Mouse (Mus musculus) frontal cortex, postnatal 36 days (tissue): Measurements from ENCODE around the gene Clnk.

Source experiments
- DNase-seq, 2 experiments: peaks; one replicate each; pipeline ENCODE4 v3.0.0; 2022; ENCODE audit warnings: low spot score in 2 of 2

Clnk gene

DNA sequence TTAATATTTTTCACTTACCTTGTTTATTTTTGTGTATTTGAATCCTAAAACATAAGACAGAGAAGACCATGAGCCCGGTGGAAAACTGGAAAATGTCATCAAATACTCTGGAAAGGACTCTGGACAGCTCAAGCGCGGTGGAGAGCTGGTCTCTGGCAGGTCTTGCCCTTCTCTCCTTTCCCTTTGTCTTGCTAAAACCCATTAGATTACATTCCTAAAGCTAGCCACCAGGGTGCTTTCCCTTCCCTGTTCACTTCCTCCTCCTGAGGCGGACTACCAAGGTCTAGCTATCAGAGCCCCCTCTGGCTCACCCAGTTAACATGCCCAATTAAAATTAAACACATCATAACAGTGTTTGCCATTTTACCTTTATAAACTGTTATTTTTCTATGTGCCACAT is 123.9 kb downstream of the Clnk start:
- no peak for DNase-seq

DNA sequence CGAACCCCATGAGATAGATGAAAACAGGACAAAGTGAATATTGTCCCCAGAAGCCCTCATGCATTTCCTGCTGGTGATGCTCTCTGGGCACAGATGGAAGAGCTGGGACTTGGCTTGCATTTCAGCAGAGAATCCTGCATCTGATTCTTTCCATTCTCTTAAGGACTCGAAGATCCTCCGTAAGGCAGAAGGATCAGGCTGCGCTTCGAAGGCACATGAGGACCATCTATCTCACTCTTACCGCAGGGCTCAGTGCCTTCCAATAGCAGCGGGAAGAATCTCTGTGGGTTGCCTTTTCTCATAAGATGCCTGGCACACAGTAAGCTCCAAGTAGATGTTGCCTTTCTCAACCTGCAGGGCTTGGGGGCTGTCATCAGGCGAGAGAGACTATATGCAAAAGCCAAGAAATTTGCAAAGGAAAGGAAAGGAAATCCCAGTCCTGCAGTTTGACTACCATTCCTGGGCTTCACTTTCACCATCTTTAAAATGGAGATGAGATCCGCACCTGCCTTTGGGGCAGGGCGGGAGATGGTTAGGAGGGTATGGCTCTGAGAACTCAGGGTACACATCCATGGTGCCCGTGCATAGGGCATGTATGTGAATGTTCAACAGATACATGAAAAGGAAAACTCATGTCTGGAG is 167.6 kb downstream of the Clnk start:
- DNase-seq = no peak

- no peak for DNase-seq
Measured at GRCm38 (mm10) chr5:38707364-38708075, 169.1 kb downstream of the Clnk start.

DNA sequence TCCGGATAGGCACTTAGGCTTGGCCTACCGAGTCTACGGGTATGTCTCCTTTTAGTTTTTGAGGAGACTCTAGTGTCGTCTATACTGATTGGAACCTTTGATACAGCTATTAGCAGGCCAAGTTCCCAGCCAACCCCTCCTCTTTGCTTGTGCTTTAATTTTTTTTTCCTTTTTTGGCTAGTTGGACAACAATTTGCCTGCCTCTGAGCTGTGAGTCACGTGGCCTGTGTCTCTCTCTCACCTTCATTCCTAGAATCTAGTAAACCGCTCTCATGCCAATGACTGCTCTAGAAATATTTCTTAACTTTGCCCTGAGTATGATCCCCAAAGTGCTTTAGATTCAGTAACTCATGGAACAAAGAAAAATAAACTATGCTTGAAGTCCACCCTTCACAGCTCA is 173.7 kb downstream of the Clnk start:
- DNase-seq = no peak

- no peak for DNase-seq
Measured at GRCm38 (mm10) chr5:38702091-38702490, 174.5 kb downstream of the Clnk start.

GRCm38 (mm10) chr5:38698466-38698865 is 178.1 kb downstream of the Clnk start:
- no peak for DNase-seq

- DNase-seq = no peak
Measured at GRCm38 (mm10) chr5:38698046-38698445, 178.6 kb downstream of the Clnk start.

- DNase-seq = no peak
Measured at GRCm38 (mm10) chr5:38696616-38697375, 179.8 kb downstream of the Clnk start.

GRCm38 (mm10) chr5:38692859-38693258 is 183.8 kb downstream of the Clnk start:
- no peak for DNase-seq

GRCm38 (mm10) chr5:38689186-38689585 is 187.4 kb downstream of the Clnk start:
- no peak for DNase-seq

DNA sequence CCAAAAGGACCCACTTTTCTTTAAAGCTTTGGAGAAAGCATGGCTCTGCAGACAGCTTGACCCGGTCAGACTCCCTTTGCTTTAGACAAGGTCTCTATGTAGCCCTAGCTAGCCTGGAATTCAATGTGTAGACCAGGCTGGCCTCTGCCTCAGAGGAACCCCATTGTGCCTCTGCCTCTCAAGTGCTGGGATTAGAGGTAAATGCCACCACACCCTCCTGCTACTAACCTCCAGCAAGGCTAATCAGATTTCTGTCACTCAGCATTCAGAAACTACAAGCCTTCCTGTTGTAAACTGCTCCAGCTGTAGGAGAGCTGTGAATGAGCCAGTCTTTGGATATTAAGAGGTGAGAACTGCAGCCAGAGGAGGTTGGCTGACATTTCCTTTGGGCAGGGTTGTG is 188.9 kb downstream of the Clnk start:
- DNase-seq = no peak

GRCm38 (mm10) chr5:38684164-38684911 is 192.3 kb downstream of the Clnk start, which contains the start of gene Zfp518b:
TSS of gene Zfp518b (minus strand) at chr5:38684826.
- peak; percentile 71 to 77 for DNase-seq

- DNase-seq = no peak
Measured at GRCm38 (mm10) chr5:38658836-38659235, 217.8 kb downstream of the Clnk start.
